Mouse (Mus musculus): Measurements from ENCODE around the gene Map3k4. TPM values are rescaled to one million over a fixed set of nuclear protein-coding genes. Genes with fewer than 3 reads are reported as not detected.
"Not testable (repeated sequence)": the region's sequence is repeated elsewhere in the genome, so short reads cannot be mapped to it uniquely, and the experiment has no call there.

Gene Map3k4
- polyA plus RNA-seq, 1 experiment from 2014 or later = 47.9 TPM

- DNase-seq (no peak), ATAC-seq (ENCODE audit: insufficient read depth) (no peak)
- no peak for TF ChIP-seq CTCF (IDR thresholded peaks at IDR 0.05; ENCODE audit: low read depth)
- Histone ChIP-seq H3K36me3 (ENCODE audit: insufficient read depth) (peaks cover 85% of the 10 kb centered on the region), H3K9me3 (ENCODE audit: low read depth, low read length) (no peaks in the 10 kb centered on the region), H3K4me2 (no peak overlapping the region), H3K4me1 (ENCODE audit: insufficient read depth) (no peaks in the 10 kb centered on the region), H3K27me3 (ENCODE audit: insufficient read depth, low read length) (no peaks in the 10 kb centered on the region), H3K27ac (ENCODE audit: low read depth) (no peak overlapping the region), H3K9ac (no peak overlapping the region), H3K4me3 (ENCODE audit: low read depth, low read length) (no peak overlapping the region)
- 94% methylated on average over 6 of the region's 6 CpGs for WGBS
Measured at GRCm38 (mm10) chr17:12232724-12233123, 85.9 kb downstream of the Map3k4 start.

GRCm38 (mm10) chr17:12231087-12231486 is 87.5 kb downstream of the Map3k4 start:
- Histone ChIP-seq H3K9ac (no peak overlapping the region), H3K27me3 (ENCODE audit: insufficient read depth, low read length) (no peaks in the 10 kb centered on the region), H3K36me3 (ENCODE audit: insufficient read depth) (peaks cover 82% of the 10 kb centered on the region), H3K27ac (ENCODE audit: low read depth) (no peak overlapping the region), H3K4me3 (ENCODE audit: low read depth, low read length) (no peak overlapping the region), H3K9me3 (ENCODE audit: low read depth, low read length) (no peaks in the 10 kb centered on the region), H3K4me1 (ENCODE audit: insufficient read depth) (no peaks in the 10 kb centered on the region), H3K4me2 (no peak overlapping the region)
- 81% methylated on average over 7 of the region's 7 CpGs for WGBS
- no peak for TF ChIP-seq CTCF (IDR thresholded peaks at IDR 0.05; ENCODE audit: low read depth)
- ATAC-seq (ENCODE audit: insufficient read depth) (no peak), DNase-seq (no peak)

GRCm38 (mm10) chr17:12230167-12230566 is 88.4 kb downstream of the Map3k4 start:
- Histone ChIP-seq H3K9ac (no peak overlapping the region), H3K36me3 (ENCODE audit: insufficient read depth) (peaks cover 73% of the 10 kb centered on the region), H3K4me3 (ENCODE audit: low read depth, low read length) (no peak overlapping the region), H3K9me3 (ENCODE audit: low read depth, low read length) (no peaks in the 10 kb centered on the region), H3K4me1 (ENCODE audit: insufficient read depth) (no peaks in the 10 kb centered on the region), H3K27me3 (ENCODE audit: insufficient read depth, low read length) (no peaks in the 10 kb centered on the region), H3K4me2 (no peak overlapping the region), H3K27ac (ENCODE audit: low read depth) (no peak overlapping the region)
- DNase-seq (no peak), ATAC-seq (ENCODE audit: insufficient read depth) (no peak)
- WGBS = 80% methylated on average over 6 of the region's 6 CpGs
- TF ChIP-seq CTCF (IDR thresholded peaks at IDR 0.05; ENCODE audit: low read depth) = no peak

- no peaks in the 10 kb centered on the region for H3K27me3 ChIP-seq (ENCODE audit: insufficient read depth, low read length)
- no peak for TF ChIP-seq CTCF (IDR thresholded peaks at IDR 0.05; ENCODE audit: low read depth)
- no peak overlapping the region for H3K4me2 ChIP-seq
- H3K27ac ChIP-seq (ENCODE audit: low read depth) = no peak overlapping the region
- H3K4me3 ChIP-seq (ENCODE audit: low read depth, low read length) = no peak overlapping the region
- ATAC-seq (ENCODE audit: insufficient read depth) = no peak
- H3K9ac ChIP-seq = no peak overlapping the region
- H3K9me3 ChIP-seq (ENCODE audit: low read depth, low read length) = no peaks in the 10 kb centered on the region
- 86% methylated on average over 9 of the region's 9 CpGs for WGBS
- H3K4me1 ChIP-seq (ENCODE audit: insufficient read depth) = no peaks in the 10 kb centered on the region
- H3K36me3 ChIP-seq (ENCODE audit: insufficient read depth) = peaks cover 69% of the 10 kb centered on the region
- DNase-seq = no peak
Measured at GRCm38 (mm10) chr17:12229756-12230155, 88.8 kb downstream of the Map3k4 start.

- no peaks in the 10 kb centered on the region for H3K9me3 ChIP-seq (ENCODE audit: low read depth, low read length)
- no peak overlapping the region for H3K9ac ChIP-seq
- peaks cover 59% of the 10 kb centered on the region for H3K36me3 ChIP-seq (ENCODE audit: insufficient read depth)
- WGBS = 92% methylated on average over 7 of the region's 7 CpGs
- H3K4me3 ChIP-seq (ENCODE audit: low read depth, low read length) = no peak overlapping the region
- H3K27me3 ChIP-seq (ENCODE audit: insufficient read depth, low read length) = no peaks in the 10 kb centered on the region
- H3K4me2 ChIP-seq = no peak overlapping the region
- TF ChIP-seq CTCF (IDR thresholded peaks at IDR 0.05; ENCODE audit: low read depth) = no peak
- DNase-seq = no peak
- no peak for ATAC-seq (ENCODE audit: insufficient read depth)
- no peaks in the 10 kb centered on the region for H3K4me1 ChIP-seq (ENCODE audit: insufficient read depth)
- no peak overlapping the region for H3K27ac ChIP-seq (ENCODE audit: low read depth)
Measured at GRCm38 (mm10) chr17:12228471-12228870, 90.1 kb downstream of the Map3k4 start.

GRCm38 (mm10) chr17:12228001-12228400 is 90.6 kb downstream of the Map3k4 start:
- H3K27me3 ChIP-seq (ENCODE audit: insufficient read depth, low read length) = no peaks in the 10 kb centered on the region
- H3K4me3 ChIP-seq (ENCODE audit: low read depth, low read length) = no peak overlapping the region
- H3K4me1 ChIP-seq (ENCODE audit: insufficient read depth) = no peaks in the 10 kb centered on the region
- no peak overlapping the region for H3K9ac ChIP-seq
- H3K36me3 ChIP-seq (ENCODE audit: insufficient read depth) = peaks cover 54% of the 10 kb centered on the region
- WGBS = 75% methylated on average over 10 of the region's 10 CpGs
- TF ChIP-seq CTCF (IDR thresholded peaks at IDR 0.05; ENCODE audit: low read depth) = no peak
- no peak overlapping the region for H3K27ac ChIP-seq (ENCODE audit: low read depth)
- no peaks in the 10 kb centered on the region for H3K9me3 ChIP-seq (ENCODE audit: low read depth, low read length)
- ATAC-seq (ENCODE audit: insufficient read depth) = no peak
- DNase-seq = no peak
- no peak overlapping the region for H3K4me2 ChIP-seq

- WGBS = 39% methylated on average over 12 of the region's 12 CpGs
- ATAC-seq (ENCODE audit: insufficient read depth) = no peak
- Histone ChIP-seq H3K4me2 (no peak overlapping the region), H3K9ac (no peak overlapping the region), H3K9me3 (ENCODE audit: low read depth, low read length) (no peaks in the 10 kb centered on the region), H3K36me3 (ENCODE audit: insufficient read depth) (peaks cover 53% of the 10 kb centered on the region), H3K4me1 (ENCODE audit: insufficient read depth) (no peaks in the 10 kb centered on the region), H3K27ac (ENCODE audit: low read depth) (no peak overlapping the region), H3K27me3 (ENCODE audit: insufficient read depth, low read length) (no peaks in the 10 kb centered on the region), H3K4me3 (ENCODE audit: low read depth, low read length) (no peak overlapping the region)
- TF ChIP-seq CTCF (IDR thresholded peaks at IDR 0.05; ENCODE audit: low read depth) = peak; percentile 66
- peak; percentile 79 for DNase-seq
Measured at GRCm38 (mm10) chr17:12226551-12226950, 92.0 kb downstream of the Map3k4 start.

- H3K36me3 ChIP-seq (ENCODE audit: insufficient read depth) = peaks cover 53% of the 10 kb centered on the region
- no peak for ATAC-seq (ENCODE audit: insufficient read depth)
- no peak; the same call in 1 of the 2 replicates for TF ChIP-seq CTCF (IDR thresholded peaks at IDR 0.05; ENCODE audit: low read depth)
- no peak overlapping the region for H3K4me3 ChIP-seq (ENCODE audit: low read depth, low read length)
- DNase-seq = no peak
- no peaks in the 10 kb centered on the region for H3K27me3 ChIP-seq (ENCODE audit: insufficient read depth, low read length)
- H3K4me1 ChIP-seq (ENCODE audit: insufficient read depth) = no peaks in the 10 kb centered on the region
- no peak overlapping the region for H3K9ac ChIP-seq
- H3K9me3 ChIP-seq (ENCODE audit: low read depth, low read length) = no peaks in the 10 kb centered on the region
- WGBS = 69% methylated on average over 1 of the region's 1 CpGs
- H3K4me2 ChIP-seq = no peak overlapping the region
- H3K27ac ChIP-seq (ENCODE audit: low read depth) = no peak overlapping the region
Measured at GRCm38 (mm10) chr17:12225227-12225626, 93.4 kb downstream of the Map3k4 start.

- not testable (repeated sequence) for H3K4me1 ChIP-seq (ENCODE audit: insufficient read depth); H3K4me3 ChIP-seq (ENCODE audit: low read depth, low read length); H3K27ac ChIP-seq (ENCODE audit: low read depth); ATAC-seq (ENCODE audit: insufficient read depth); H3K9ac ChIP-seq; DNase-seq; H3K9me3 ChIP-seq (ENCODE audit: low read depth, low read length); H3K4me2 ChIP-seq; H3K27me3 ChIP-seq (ENCODE audit: insufficient read depth, low read length)
- WGBS = 80% methylated on average over 4 of the region's 7 CpGs
- H3K36me3 ChIP-seq (ENCODE audit: insufficient read depth) = peaks cover 54% of the 10 kb centered on the region
Measured at GRCm38 (mm10) chr17:12224551-12224950, 94.0 kb downstream of the Map3k4 start.

Measured in lung, embryonic 14.5 days (tissue).